Mouse (Mus musculus): ENCODE measurements around the gene Ccdc136.

Ccdc136 gene

DNA sequence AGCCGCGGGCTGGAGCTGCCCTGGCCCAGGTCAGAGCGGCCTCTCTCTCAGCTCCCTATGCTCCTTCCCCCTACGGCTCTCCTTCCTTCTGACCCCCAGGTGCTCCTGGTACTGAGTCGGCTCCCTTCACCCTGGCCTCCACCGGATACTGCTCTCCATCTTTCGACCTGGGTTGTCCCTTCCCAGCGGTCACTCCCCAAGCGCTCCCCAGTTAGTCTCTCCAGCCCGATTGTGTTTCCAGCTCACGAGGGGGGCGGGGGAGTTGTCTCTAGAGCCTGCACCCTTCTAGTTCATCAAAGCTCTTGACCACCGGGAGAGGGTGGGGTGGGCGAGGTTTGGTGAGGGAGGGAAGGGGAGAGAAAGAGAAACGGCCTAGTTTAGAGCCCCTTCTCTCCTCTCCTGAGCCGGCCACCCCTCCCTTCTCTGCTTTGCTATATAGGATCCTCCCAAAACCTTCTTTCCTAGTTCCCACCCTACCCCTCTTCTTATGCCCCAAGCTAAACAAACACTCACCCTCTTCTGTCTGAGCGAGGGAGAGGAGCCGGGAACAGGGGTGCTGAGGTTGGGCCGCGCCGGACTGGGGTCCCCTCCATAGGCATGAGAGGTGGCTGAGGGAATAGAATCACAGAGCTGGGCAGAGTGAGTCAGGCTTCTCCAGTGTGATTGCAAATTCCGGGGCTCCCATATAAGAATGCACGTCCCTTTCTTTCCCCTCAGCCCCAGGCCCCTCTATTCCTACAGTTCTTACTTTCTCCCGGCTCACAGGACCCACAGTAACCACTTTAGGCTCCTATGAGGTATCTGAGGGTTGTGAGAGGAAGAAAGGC lies 818 bp downstream of the Ccdc136 start:
- DNase-seq = peak in 1 of 2 experiments; percentile 14

GRCm38 (mm10) chr6:29397575-29397974 lies 1.5 kb downstream of the Ccdc136 start:
- peak in 1 of 2 experiments; percentile 15 for DNase-seq

DNA sequence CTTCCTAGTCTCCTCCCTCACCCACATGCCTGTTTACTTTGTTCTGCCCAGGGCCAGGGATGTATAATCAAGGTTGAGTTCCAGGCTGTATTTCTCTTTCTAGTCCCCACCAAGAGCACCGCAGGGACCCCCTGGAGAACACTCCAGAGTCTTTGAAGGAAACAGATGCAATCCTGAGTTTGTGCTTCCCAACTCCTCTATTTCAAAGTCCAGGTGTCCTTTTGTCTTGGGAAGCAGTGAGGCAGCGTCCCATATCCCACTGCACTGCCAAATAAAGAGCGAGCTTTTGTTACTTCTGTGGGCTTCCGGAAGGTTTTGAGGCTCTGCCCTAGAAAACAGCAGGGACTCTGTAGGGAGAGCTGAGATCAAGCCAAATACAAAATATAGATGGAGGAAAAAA lies 3.7 kb downstream of the Ccdc136 start:
- DNase-seq = no peak

DNA sequence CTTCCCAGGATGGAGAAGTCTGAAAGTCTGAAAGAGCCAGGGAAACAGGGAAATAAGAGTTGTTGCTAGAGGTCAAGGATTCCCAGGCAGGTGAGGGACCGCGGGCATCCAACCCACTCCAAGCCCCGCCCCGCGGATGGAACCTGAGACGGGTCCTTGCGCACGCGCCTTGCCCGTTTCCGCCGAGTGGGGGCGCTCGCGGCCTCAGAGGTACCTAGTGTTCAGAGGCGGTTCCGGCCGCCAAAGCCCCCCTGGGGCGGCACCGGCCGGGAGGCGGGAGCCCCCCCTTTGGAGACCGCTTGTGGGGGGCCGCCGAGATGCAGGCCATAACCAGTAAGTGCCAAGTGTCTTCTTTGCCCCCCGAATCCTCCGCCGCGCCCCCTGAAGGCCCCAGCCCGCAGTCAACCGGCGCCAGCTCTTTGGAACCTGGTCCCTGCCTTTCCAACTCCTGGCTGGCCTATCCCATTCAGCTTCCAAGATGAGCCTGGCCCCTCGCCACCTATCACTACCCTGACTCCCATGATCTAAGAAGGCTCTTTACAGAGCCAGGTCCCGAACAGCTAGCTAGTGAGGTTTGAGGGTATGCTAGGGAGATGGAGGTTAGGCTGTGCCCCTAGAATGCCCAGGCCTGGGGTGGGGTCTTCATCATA lies 6.7 kb downstream of the Ccdc136 start:
- no peak for DNase-seq

GRCm38 (mm10) chr6:29406412-29406811 lies 10.3 kb downstream of the Ccdc136 start:
- no peak for DNase-seq

DNA sequence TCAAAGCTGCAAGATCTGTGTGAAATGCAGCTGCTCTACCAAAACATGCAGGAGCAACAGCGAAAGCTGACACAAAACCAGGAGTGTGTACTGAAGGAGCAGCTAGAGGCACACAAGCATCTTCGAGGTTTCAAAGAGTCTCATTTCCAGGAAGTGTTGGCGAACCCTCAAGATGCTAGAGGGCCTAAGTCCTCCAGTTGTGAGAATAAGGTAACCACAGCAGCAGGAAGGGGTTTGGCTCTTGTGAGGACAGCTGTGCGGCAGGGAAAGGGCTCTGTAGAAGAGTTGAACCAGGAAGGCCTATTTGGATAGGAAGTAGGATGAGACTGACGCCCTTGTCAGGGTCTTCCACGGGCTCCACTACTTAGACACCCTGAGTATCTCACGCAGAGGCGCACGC lies 19.3 kb downstream of the Ccdc136 start:
- DNase-seq = no peak

GRCm38 (mm10) chr6:29420596-29420995 lies 24.5 kb downstream of the Ccdc136 start:
- DNase-seq = no peak

- no peak for DNase-seq
These were observed 29.0 kb downstream of the Ccdc136 start for GRCm38 (mm10) chr6:29425118-29425517.

DNA sequence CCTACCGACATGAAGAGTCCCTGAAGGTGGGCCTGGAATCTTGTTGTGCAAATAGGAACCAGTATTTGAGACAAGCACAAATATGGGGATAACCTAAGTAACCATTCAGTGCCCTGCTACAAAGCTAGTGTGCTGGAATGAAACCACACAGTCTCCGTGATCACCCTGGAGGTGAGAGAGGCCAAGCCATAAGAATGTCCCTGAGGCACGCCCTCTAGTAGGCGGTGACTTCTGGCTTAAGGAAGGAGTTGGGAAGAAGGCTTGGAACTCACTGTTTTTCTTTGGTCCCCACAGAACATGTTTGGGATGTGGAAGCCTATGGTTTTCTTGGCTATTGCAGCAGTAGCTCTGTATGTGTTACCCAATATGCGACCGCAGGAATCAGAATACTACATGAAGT lies 30.2 kb downstream of the Ccdc136 start:
- no peak for DNase-seq

DNA sequence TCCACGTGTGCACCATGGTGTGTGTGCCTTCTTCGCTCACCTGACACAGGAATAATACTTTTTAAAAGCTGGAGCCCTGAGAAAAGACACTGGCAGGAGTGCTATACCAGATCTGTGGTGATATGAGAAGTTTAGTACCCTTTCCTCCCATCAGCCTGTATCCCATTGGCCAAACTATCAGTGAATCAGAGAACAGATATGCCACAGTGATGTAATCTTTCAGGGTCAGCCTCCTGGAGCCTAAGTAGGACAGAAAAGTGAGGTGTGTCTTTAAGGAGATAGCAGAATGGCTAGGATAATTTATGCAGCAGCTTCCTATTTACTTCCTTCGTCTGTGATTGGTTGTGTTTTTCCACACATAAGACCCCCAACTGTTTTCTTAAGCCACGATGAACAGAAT lies 32.1 kb downstream of the Ccdc136 start:
- no peak for DNase-seq

DNA sequence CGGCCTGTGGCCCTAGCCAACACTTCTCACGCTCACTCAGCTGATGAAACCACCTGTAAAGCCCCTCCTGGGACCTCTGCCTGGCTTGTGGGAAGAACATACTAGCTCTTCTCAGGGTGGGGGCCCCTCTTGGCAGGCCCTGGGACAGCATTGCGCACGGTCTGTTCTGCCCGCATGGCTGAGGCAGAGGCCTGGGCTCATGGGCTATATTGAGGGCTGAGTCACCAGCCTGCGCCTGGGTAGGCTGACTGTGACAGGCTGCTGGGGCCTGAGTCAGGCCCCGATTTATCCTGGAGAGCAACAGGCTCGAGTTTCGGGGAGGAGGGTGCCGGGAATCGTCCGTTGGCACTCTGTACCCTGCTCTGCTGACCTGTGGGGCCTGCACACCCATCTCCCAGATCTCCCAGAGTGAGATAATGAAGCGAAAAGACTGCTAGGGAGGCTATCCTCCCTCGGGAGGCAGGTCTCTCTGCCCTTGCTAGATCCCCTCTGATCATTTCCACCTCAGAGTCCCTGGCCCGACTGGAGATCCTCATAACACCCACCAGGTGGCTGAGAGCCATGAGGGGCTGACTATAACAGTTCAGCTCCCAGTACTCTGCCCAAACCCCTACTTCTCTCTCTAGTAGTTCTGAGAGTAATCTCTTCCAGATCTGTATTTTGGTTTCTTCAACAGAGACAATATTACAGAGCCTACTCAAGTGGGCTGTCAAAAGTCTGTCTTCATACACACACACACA lies 34.7 kb downstream of the Ccdc136 start:
- DNase-seq = no peak

DNA sequence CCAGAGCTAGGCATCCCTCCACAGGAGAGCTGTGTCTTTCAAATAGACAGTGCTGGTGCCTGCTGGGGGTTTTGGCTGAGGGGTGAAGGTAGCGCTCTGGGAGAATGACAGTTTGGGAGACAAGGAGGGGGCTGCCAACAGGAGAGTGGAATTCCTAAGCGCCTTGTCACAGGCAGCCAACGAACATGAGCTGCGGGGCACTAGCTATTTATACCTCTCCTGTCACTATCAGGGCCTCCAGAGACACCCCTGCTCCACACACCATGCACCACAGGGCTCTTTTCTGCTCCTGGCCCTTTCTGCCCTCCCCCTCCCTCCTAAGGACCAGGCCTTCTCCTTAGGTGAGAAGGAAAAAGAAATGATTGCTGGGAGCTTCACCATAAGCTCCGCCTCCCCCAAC lies 35.4 kb downstream of the Ccdc136 start:
- no peak for DNase-seq

- no peak for DNase-seq
These were observed 36.0 kb downstream of the Ccdc136 start for GRCm38 (mm10) chr6:29432156-29432555.

GRCm38 (mm10) chr6:29432676-29433037 lies 36.5 kb downstream of the Ccdc136 start:
- no peak for DNase-seq

- DNase-seq = no peak
These were observed 37.1 kb downstream of the Ccdc136 start, which contains the start of gene Flnc for GRCm38 (mm10) chr6:29433038-29433803. Gene Flnc (plus strand): TSS chr6:29433256.

- DNase-seq = no peak
These were observed 38.0 kb downstream of the Ccdc136 start for GRCm38 (mm10) chr6:29433804-29434795.

GRCm38 (mm10) chr6:29434911-29435691 lies 39.0 kb downstream of the Ccdc136 start:
- no peak for DNase-seq

- no peak for DNase-seq
These were observed 39.9 kb downstream of the Ccdc136 start for GRCm38 (mm10) chr6:29435940-29436451.

- DNase-seq = peak; percentile 35 to 40
These were observed 40.4 kb downstream of the Ccdc136 start for GRCm38 (mm10) chr6:29436461-29436934.

DNA sequence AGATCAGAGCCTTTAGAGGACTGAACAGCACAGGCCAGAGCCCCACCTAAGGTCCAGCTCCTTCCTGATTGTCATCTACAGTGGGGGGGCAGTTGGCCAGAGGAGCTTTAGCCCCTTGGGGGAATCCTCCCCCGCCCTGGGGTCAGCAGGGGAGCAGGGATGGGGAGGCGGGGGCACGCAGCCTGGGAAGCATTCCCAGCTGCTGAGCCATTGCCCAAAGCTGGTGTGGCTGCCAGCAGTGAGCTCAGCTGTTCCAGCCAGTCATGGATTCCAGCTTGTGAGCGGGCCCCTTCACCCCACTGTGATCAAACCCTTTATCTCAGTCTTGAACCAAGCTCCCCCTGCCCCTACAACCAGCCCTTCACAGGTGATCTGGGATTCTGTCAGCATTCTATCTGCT lies 43.1 kb downstream of the Ccdc136 start:
- DNase-seq = no peak

Measured in lung, adult 18-20 months (tissue).